Mouse (Mus musculus): ENCODE measurements around the gene Fbxw8. TPM values are rescaled to one million over a fixed set of nuclear protein-coding genes. Genes with fewer than 3 reads are reported as not detected.
A peak's percentile ranks its signal among the peaks of the same experiment; 100 is the strongest.

Fbxw8 gene
- polyA plus RNA-seq, 1 experiment = 72.5 TPM

DNA sequence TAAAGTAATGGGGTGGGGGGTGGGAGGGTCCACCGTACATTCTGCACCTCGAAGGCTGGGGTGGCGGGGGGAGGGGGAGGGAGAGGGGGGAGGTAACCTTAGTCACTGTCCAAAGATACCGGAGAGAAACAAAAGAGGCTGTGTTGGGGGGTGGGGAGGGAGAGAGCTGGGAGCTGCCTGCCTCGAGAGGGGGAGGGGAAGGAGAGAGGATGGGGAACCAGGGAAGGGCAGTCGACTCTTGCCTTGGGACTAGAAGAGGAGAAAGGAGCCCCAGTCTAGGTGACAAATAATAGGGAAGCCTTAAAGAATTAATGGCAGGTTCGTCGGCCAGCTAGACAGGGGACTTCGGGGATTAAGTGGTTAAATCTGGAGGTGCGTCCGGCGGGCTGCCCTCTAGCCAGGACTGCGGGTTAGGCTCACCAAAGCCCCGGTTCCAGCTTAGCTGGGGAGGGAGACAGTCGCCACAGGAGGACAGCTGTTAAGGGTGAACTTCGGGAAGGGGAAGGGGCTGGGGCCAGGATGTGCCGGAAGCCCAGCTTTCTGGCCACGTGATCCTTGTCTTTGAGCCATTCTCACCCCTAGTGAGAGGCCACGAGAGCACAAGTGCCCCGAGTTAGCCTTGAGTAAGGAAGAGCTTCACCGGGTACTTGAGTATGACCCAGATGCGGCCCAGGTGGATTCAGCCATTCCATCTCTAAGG is 19.2 kb upstream of the Fbxw8 start:
- H3ac ChIP-seq (ENCODE audit: control insufficient read depth, insufficient read length, low read depth) = no peak overlapping the region
- no peaks in the 10 kb centered on the region for H3K36me3 ChIP-seq (ENCODE audit: control insufficient read depth, insufficient read depth)
- no peaks in the 10 kb centered on the region for H3K79me2 ChIP-seq (ENCODE audit: control insufficient read depth, insufficient read depth)
- TF ChIP-seq MYOD1 (IDR thresholded peaks at IDR 0.05; ENCODE audit: control insufficient read depth, insufficient read length, low read depth) (no peak), FOSL1 (IDR thresholded peaks at IDR 0.05; ENCODE audit: insufficient read depth, low read length, poor library complexity, severe bottlenecking) (no peak), CTCF (IDR thresholded peaks at IDR 0.05; ENCODE audit: control insufficient read depth, insufficient read depth, insufficient read length) (no peak), USF1 (IDR thresholded peaks at IDR 0.05; ENCODE audit: low read depth) (no peak), MAX (IDR thresholded peaks at IDR 0.05) (no peak), MYOG (IDR thresholded peaks at IDR 0.05; ENCODE audit: control insufficient read depth, extremely low read depth, insufficient read length) (no peak), CEBPB (IDR thresholded peaks at IDR 0.05; ENCODE audit: low read depth) (no peak)
- peaks cover 52% of the 10 kb centered on the region for H3K27me3 ChIP-seq (ENCODE audit: control insufficient read depth, insufficient read depth, insufficient read length)
- no peak overlapping the region for H3K4me3 ChIP-seq (ENCODE audit: insufficient read depth, poor library complexity, severe bottlenecking)
- no peaks in the 10 kb centered on the region for H3K79me3 ChIP-seq (ENCODE audit: low read depth)

GRCm38 (mm10) chr5:118172078-118172723 is 16.9 kb upstream of the Fbxw8 start:
- H3K79me3 ChIP-seq (ENCODE audit: low read depth) = no peaks in the 10 kb centered on the region
- H3ac ChIP-seq (ENCODE audit: control insufficient read depth, insufficient read length, low read depth) = peak overlapping the region; percentile 12
- H3K36me3 ChIP-seq (ENCODE audit: control insufficient read depth, insufficient read depth) = no peaks in the 10 kb centered on the region
- no peak overlapping the region for H3K4me3 ChIP-seq (ENCODE audit: insufficient read depth, poor library complexity, severe bottlenecking)
- no peaks in the 10 kb centered on the region for H3K79me2 ChIP-seq (ENCODE audit: control insufficient read depth, insufficient read depth)
- H3K27me3 ChIP-seq (ENCODE audit: control insufficient read depth, insufficient read depth, insufficient read length) = peaks cover 67% of the 10 kb centered on the region
- TF ChIP-seq CTCF (IDR thresholded peaks at IDR 0.05; ENCODE audit: control insufficient read depth, insufficient read depth, insufficient read length) = no peak
- no peak for TF ChIP-seq CEBPB (IDR thresholded peaks at IDR 0.05; ENCODE audit: low read depth)
- no peak for TF ChIP-seq FOSL1 (IDR thresholded peaks at IDR 0.05; ENCODE audit: insufficient read depth, low read length, poor library complexity, severe bottlenecking)
- TF ChIP-seq MYOG (IDR thresholded peaks at IDR 0.05; ENCODE audit: control insufficient read depth, extremely low read depth, insufficient read length) = no peak

DNA sequence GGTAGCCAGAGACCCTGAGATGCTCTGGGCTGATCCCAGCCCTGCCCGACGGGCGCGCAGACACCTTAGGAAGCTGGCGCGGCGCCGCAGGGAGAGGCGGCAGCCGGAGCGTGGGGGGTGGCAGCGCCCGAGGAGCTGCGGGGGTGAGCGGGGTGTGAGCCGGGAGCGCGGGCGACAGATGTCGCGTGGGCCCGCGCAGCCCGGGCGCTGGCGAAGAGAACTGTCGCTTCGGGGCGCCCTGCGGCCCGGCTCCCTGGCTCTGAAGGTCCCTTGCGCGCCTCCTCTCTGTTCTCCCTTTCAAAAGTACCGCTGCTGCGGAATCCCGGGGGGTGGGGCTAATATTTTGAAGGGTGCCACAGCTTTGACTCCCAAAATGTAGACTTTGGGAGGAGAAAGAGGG is 16.4 kb upstream of the Fbxw8 start:
- Histone ChIP-seq H3K79me2 (ENCODE audit: control insufficient read depth, insufficient read depth) (no peaks in the 10 kb centered on the region), H3K79me3 (ENCODE audit: low read depth) (no peaks in the 10 kb centered on the region), H3K4me3 (ENCODE audit: insufficient read depth, poor library complexity, severe bottlenecking) (no peak overlapping the region), H3ac (ENCODE audit: control insufficient read depth, insufficient read length, low read depth) (no peak overlapping the region), H3K27me3 (ENCODE audit: control insufficient read depth, insufficient read depth, insufficient read length) (peaks cover 67% of the 10 kb centered on the region), H3K36me3 (ENCODE audit: control insufficient read depth, insufficient read depth) (no peaks in the 10 kb centered on the region)
- no peak for TF ChIP-seq CTCF (IDR thresholded peaks at IDR 0.05; ENCODE audit: control insufficient read depth, insufficient read depth, insufficient read length)
- TF ChIP-seq FOSL1 (IDR thresholded peaks at IDR 0.05; ENCODE audit: insufficient read depth, low read length, poor library complexity, severe bottlenecking) = no peak
- no peak for TF ChIP-seq MAX (IDR thresholded peaks at IDR 0.05)
- TF ChIP-seq MYOD1 (IDR thresholded peaks at IDR 0.05; ENCODE audit: control insufficient read depth, insufficient read length, low read depth) = no peak
- no peak for TF ChIP-seq CEBPB (IDR thresholded peaks at IDR 0.05; ENCODE audit: low read depth)
- no peak for TF ChIP-seq USF1 (IDR thresholded peaks at IDR 0.05; ENCODE audit: low read depth)
- TF ChIP-seq MYOG (IDR thresholded peaks at IDR 0.05; ENCODE audit: control insufficient read depth, extremely low read depth, insufficient read length) = no peak

GRCm38 (mm10) chr5:118170888-118171529 is 15.7 kb upstream of the Fbxw8 start:
- H3K36me3 ChIP-seq (ENCODE audit: control insufficient read depth, insufficient read depth) = no peaks in the 10 kb centered on the region
- no peak overlapping the region for H3K4me3 ChIP-seq (ENCODE audit: insufficient read depth, poor library complexity, severe bottlenecking)
- no peaks in the 10 kb centered on the region for H3K79me3 ChIP-seq (ENCODE audit: low read depth)
- no peaks in the 10 kb centered on the region for H3K79me2 ChIP-seq (ENCODE audit: control insufficient read depth, insufficient read depth)
- peaks cover 69% of the 10 kb centered on the region for H3K27me3 ChIP-seq (ENCODE audit: control insufficient read depth, insufficient read depth, insufficient read length)
- TF ChIP-seq FOSL1 (IDR thresholded peaks at IDR 0.05; ENCODE audit: insufficient read depth, low read length, poor library complexity, severe bottlenecking) = no peak
- TF ChIP-seq MAX (IDR thresholded peaks at IDR 0.05) = no peak
- no peak for TF ChIP-seq MYOD1 (IDR thresholded peaks at IDR 0.05; ENCODE audit: control insufficient read depth, insufficient read length, low read depth)
- TF ChIP-seq CTCF (IDR thresholded peaks at IDR 0.05; ENCODE audit: control insufficient read depth, insufficient read depth, insufficient read length) = no peak
- TF ChIP-seq MYOG (IDR thresholded peaks at IDR 0.05; ENCODE audit: control insufficient read depth, extremely low read depth, insufficient read length) = no peak
- TF ChIP-seq CEBPB (IDR thresholded peaks at IDR 0.05; ENCODE audit: low read depth) = no peak
- no peak for TF ChIP-seq USF1 (IDR thresholded peaks at IDR 0.05; ENCODE audit: low read depth)
- H3ac ChIP-seq (ENCODE audit: control insufficient read depth, insufficient read length, low read depth) = no peak overlapping the region

DNA sequence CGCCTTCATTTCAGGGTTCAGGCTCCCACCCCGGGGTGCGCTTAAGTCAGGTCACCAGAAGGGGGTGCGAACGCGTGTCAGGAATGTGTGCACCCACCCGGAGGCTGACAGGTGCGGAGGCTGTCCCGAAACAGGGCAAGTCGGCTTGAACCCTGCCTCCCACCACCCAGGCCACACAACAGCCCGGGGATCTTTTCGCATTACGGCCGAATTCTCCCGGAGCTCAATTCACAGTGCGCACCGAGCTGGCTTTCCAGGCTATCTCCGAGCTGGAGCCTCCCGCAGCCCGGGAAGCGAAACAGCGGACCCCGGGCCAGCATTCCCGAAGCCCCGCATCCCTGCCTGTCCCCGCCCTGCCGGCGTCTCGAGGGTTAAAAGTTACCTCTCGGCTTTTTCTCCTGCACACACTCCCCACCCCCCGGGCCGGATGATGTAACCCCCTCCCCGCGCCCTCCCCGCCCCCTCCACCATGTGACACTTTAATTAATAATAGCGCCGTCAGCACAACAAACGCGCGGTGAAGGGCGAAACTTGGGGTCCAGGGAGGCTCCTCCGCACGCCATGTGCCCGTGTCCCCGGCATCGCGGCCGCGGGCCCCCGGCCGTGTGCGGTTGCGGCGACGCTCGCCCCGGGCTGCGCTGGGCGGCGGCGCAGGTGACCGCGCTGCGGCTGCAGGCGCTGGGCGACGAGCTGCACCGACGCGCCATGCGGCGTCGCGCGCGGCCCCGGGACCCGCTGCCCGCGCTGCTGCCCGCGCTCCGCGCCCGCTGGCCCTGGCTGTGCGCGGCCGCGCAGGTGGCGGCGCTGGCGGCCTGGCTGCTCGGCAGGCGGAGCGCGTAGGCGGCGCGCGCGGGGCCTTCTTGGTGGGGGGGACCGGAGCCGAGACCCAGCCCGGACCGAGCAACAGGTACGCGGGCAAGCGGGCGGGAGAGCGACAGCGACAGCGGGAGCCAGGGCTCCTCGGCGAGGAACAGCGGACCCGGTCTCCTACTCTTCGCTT is 14.3 kb upstream of the Fbxw8 start:
- Histone ChIP-seq H3K79me2 (ENCODE audit: control insufficient read depth, insufficient read depth) (no peaks in the 10 kb centered on the region), H3K79me3 (ENCODE audit: low read depth) (no peaks in the 10 kb centered on the region), H3K4me3 (ENCODE audit: insufficient read depth, poor library complexity, severe bottlenecking) (no peak overlapping the region), H3ac (ENCODE audit: control insufficient read depth, insufficient read length, low read depth) (no peak overlapping the region), H3K36me3 (ENCODE audit: control insufficient read depth, insufficient read depth) (no peaks in the 10 kb centered on the region), H3K27me3 (ENCODE audit: control insufficient read depth, insufficient read depth, insufficient read length) (peaks cover 73% of the 10 kb centered on the region)
- TF ChIP-seq MYOD1 (IDR thresholded peaks at IDR 0.05; ENCODE audit: control insufficient read depth, insufficient read length, low read depth) (no peak), MYOG (IDR thresholded peaks at IDR 0.05; ENCODE audit: control insufficient read depth, extremely low read depth, insufficient read length) (no peak), USF1 (IDR thresholded peaks at IDR 0.05; ENCODE audit: low read depth) (no peak), CEBPB (IDR thresholded peaks at IDR 0.05; ENCODE audit: low read depth) (no peak), FOSL1 (IDR thresholded peaks at IDR 0.05; ENCODE audit: insufficient read depth, low read length, poor library complexity, severe bottlenecking) (no peak), MAX (IDR thresholded peaks at IDR 0.05) (no peak), CTCF (IDR thresholded peaks at IDR 0.05; ENCODE audit: control insufficient read depth, insufficient read depth, insufficient read length) (no peak)
